Mouse (Mus musculus) layer of hippocampus, adult 2 months (tissue): ENCODE data around the gene Astn2. TPM values are rescaled to one million over a fixed set of nuclear protein-coding genes. Genes with fewer than 3 reads are reported as not detected.

Source experiments
- DNase-seq, 2 experiments: peaks; one replicate each; pipeline ENCODE4 v3.0.0; 2022; ENCODE audit warnings: low spot score in 2 of 2
- H3K27ac ChIP-seq: fragments of 200-600 bp; 2 replicates; pipeline ENCODE4 v1.8.1; 2022
- H3K4me3 ChIP-seq: fragments of 200-600 bp; 2 replicates; pipeline ENCODE4 v1.8.1; 2022; ENCODE audit warnings: mild to moderate bottlenecking
- CTCF ChIP-seq: fragments of 200-600 bp; conservative IDR thresholded peaks from 2 replicates; pipeline ENCODE4 v1.8.1; 2022; ENCODE audit warnings: antibody characterized with exemption, mild to moderate bottlenecking, moderate library complexity
- total RNA-seq, 2 experiments: library from RNA; stranded (reverse); gene quantifications; 2 replicates each; pipeline ENCODE4 v1.2.3; 2021

Astn2 gene
- total RNA-seq, 2 experiments from 2014 or later, result 22.8 to 23.1 TPM

DNA sequence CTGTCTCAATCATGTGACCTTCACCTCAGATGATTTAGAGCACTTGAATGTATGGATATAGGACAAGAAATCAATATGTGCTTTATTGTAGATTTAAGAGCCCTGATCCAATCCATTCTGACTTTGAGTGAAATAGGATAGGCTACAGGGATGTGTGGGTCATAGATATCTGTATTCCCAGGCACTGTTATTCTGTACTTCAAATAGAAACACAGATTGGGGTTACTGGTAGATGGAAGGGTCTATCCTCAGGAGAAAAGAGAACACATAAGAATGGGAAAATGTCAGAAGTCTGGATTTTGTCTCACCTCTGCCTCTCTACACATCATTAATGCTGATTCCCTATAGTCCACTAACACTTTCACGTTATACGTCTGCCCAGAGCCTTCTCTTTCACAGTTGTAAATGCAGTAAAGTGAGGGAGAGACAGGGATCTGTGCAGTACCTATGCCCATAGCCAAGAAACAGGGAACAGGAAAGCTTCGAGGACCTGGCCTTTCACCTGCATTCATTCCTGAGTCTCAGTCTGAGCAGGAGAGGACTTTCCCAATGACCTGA is 981.3 kb downstream of the Astn2 start:
- no peak overlapping the region for H3K4me3 ChIP-seq
- no peak overlapping the region for H3K27ac ChIP-seq
- no peak for TF ChIP-seq CTCF
- DNase-seq, result no peak

DNA sequence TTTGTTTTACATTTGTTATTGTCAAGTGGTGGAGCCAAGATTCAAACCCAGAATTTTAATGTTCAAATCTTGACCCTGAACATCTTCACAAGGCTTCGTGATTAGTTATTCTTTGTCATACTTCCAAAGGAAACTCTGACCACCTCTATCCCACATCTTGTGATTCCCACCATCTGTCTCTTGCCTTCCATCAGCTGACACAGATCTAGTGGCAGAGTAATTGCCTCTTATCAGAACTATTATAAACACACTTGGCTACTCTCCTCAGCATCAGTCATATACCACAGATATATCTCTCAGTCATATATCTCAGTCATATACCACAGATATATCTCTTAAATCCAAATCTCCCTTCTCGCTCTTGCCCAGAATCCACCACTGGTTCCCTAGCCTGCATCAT is 983.1 kb downstream of the Astn2 start:
- no peak for DNase-seq
- H3K27ac ChIP-seq, result no peak overlapping the region
- H3K4me3 ChIP-seq, result no peak overlapping the region
- no peak for TF ChIP-seq CTCF

DNA sequence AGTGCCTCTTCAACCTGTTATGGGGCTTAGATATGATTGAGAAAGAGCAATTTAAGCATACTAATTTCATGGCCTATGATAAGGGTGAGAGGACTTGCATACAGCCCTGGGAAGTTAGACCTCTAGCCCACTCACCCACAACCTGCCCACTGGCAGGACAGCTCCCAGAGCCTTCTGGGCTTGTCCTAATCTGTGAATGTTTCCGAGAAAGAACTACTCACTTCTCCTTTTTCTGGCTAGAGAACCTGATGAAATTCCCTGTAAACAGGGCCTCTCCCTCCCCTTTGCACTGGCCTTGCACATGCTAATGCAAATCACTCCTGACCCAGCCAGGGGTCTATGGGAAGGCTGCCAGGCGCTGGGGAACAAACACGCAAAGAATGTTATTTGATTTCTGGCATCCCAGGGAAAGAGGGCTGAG is 983.9 kb downstream of the Astn2 start:
- TF ChIP-seq CTCF, result no peak
- H3K27ac ChIP-seq, result no peak overlapping the region
- H3K4me3 ChIP-seq, result no peak overlapping the region
- DNase-seq, result no peak

DNA sequence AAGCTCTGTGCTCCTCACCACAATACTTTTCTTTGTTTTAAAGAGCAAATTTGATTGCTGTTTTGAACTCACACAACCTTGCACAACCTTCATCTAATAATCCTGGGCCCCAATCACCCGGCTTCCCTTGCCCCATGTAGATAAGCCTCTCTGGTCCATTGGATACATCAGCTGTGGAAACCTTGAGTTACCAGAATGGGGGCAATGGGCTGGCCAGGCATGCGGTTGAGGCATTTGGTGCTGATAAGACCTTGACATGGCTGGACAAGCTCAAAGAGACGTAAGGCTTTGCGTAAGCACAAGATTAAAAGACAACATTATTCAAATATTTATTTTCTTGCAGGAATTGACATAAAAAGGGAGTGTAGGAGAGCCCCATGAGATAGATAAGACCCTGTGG is 988.9 kb downstream of the Astn2 start:
- Histone ChIP-seq H3K27ac (no peak overlapping the region), H3K4me3 (no peak overlapping the region)
- TF ChIP-seq CTCF, result no peak
- no peak for DNase-seq

DNA sequence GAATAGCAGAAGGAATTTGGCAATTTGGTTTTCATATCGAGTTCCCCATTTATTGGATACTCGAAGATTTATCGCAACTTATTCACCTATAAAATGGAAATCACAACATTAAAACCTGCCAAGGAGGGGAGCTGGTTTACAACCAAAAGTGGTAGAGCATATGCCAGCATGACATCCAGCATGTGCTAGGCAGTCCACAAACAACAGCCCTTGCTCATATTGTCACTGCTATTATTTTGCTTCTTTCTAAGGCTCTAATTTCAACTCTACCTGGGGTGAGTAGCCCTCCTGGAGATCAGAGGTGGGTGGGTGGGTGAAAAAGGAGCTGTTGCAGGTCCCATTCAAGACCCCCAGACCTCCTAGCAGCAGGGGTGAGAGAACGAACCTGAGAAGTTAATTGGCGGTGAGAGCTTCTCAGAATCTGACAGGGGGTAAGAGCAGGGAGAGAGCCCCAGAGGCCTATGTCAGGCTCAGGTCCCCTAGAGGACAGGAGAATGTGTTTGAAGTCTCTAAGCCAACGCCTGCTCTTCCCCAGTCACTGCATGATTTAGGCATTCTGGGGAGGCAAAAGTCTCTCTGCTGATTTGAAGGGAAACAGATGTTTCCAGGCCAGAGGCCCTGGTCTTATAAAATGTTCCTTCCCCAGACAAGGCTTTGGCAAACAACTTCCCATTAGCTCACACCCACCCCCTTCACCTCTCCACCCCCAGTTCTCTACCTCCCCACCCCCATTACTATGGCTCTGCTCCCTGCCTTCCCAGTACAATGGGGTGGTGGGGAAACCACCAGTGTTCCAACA is 1001.4 kb downstream of the Astn2 start:
- DNase-seq, result no peak
- Histone ChIP-seq H3K27ac (no peak overlapping the region), H3K4me3 (no peak overlapping the region)
- no peak for TF ChIP-seq CTCF

DNA sequence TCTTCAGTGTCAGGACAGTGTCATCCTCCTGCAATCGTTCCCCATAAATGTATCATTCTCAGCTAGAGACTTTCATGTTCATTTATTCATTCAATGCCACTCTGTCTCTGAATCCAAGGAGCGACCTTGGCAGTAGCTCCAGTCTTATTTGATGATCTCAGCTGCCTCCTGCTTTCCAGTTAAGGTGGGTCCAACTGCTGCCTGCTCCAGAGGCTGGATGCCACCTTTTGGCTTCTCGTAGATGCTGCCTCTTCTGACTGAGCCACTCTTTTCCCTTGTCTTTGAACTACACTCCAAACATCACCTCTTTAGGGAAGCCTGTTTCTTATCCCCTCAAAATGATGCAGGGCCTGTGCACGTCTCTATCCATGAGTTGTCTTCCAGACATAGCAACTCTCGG is 1002.1 kb downstream of the Astn2 start:
- H3K27ac ChIP-seq, result no peak overlapping the region
- DNase-seq, result no peak
- no peak for TF ChIP-seq CTCF
- no peak overlapping the region for H3K4me3 ChIP-seq

DNA sequence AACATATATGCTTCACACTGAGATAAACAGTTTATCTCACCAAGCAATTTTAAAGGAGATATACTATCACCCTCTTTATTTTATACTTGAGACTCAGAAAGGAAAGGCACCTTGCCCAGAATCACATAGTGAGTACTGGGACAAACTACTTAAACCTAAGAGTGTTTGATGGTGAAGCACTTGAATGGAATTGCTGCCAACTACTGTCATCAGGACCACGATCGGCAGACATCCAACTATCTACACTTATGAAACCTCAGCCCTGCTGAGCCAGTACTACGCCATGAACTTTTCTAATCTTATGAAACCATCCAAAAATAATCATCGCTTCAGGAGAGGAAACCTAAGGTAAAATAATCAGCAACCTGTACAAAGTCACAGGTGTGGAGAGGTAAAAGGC is 1005.0 kb downstream of the Astn2 start:
- Histone ChIP-seq H3K27ac (no peak overlapping the region), H3K4me3 (no peak overlapping the region)
- DNase-seq, result no peak
- TF ChIP-seq CTCF, result no peak

GRCm38 (mm10) chr4:65396806-65397205 is 1007.6 kb downstream of the Astn2 start:
- no peak overlapping the region for H3K4me3 ChIP-seq
- peak in 1 of 2 experiments; percentile 15 for DNase-seq
- TF ChIP-seq CTCF, result no peak
- H3K27ac ChIP-seq, result no peak overlapping the region

DNA sequence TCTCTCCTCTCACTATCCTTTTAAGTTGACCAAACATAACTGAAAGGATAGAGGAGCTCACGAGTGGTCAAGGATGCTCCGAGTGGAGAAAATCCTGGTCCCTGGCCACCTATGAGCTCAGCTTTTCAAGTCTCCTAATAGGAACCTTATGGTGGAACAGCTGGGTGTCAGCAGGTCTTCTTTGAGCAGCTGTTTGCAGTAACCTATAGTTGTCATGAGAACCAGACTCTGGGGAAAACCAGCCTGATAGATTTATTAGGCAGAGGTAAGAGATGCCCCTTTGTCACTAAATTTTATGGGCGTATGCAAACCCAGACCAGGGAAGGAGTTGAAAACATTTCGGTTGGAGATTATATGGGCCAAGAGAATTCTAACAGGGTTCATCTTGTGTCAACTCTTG is 1013.4 kb downstream of the Astn2 start:
- DNase-seq, result no peak
- TF ChIP-seq CTCF, result no peak

DNA sequence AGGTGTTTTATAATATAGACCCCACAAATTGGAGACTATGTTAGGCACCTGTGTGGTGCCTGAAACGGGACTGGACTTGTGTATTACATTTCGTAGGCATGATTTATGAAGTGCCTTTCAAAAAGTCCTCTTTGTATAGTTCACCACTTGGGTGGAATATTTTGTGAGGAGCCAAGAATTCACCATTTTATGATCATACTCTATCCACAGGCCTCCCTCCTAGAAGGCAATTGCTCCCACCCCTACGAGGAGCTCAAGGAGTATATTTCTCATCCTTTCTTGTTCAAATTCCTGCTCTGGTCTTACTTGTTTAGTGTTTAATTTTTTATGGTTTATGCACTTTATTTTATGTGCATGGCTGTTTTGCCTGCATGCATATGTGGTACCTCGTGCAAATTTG is 1021.3 kb downstream of the Astn2 start:
- no peak for TF ChIP-seq CTCF
- Histone ChIP-seq H3K27ac (no peak overlapping the region), H3K4me3 (no peak overlapping the region)
- DNase-seq, result no peak

More for the DNA sequence above, 1013.4 kb downstream of the Astn2 start:
- Histone ChIP-seq H3K4me3 (no peak overlapping the region), H3K27ac (no peak overlapping the region)

DNA sequence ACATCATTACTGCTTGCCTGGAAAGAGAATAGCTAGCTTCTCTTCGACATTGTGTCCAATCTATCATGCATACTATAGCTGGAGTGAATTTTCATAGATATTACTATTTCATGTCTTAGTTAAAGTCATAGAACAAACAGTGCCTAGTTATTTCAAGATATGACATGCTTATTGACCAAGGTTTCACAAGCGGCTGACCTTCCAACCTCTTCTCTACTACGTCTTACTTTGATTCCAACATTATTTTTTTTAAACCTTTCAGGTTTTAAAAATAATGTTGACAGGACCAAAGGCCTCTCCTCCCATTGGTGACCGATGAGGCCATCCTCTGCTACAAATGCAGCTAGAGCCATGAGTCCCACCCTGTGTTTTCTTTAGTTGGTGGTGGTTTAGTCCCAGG is 1025.0 kb downstream of the Astn2 start:
- TF ChIP-seq CTCF, result no peak
- Histone ChIP-seq H3K27ac (no peak overlapping the region), H3K4me3 (no peak overlapping the region)
- no peak for DNase-seq

DNA sequence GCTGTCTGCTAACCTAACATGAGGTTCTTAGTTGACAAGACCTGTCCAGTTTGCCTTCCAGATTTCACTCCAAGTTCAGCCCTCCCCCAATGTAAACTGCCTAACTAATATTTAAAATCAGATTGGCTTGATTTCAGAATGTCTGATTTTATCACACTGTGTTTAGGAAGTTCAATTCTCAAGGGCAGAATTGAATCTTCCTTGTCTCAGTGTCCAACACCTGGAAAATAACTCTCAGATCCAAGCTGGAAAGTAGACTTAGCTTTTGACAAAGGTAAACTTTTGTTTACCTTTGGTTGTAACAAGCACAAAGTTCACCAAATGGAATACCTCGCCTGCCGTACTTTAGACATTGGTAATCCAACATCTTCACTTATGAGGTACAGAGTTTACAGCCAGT is 1027.8 kb downstream of the Astn2 start:
- DNase-seq, result no peak
- no peak overlapping the region for H3K27ac ChIP-seq
- TF ChIP-seq CTCF, result no peak
- H3K4me3 ChIP-seq, result no peak overlapping the region

DNA sequence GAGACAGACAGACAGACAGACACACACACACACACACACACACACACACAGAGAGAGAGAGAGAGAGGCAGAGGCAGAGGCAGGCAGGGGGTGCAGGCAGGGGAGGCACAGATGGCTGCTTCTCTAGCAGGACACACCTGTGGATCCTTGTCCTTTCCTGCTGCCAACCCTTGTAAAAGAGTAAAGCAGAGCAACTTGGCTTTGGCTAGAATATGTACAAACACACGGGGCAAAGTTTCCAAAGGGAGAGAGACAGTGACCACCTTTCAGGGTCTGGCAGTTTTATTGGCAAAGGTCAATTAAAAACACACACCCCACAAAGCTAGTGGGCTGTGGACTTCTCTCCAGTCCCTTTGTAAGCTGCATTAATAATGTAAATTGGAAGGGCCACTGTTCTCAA is 1030.6 kb downstream of the Astn2 start:
- Histone ChIP-seq H3K4me3 (no peak overlapping the region), H3K27ac (no peak overlapping the region)
- no peak for TF ChIP-seq CTCF
- no peak for DNase-seq

- no peak overlapping the region for H3K27ac ChIP-seq
- no peak overlapping the region for H3K4me3 ChIP-seq
- no peak for TF ChIP-seq CTCF
- DNase-seq, result no peak
Observed at GRCm38 (mm10) chr4:65372731-65373130, 1031.7 kb downstream of the Astn2 start.
